In genomic region chr8:122331134-122331523, GRCm38 (mm10) we compare ENCODE assay signal across 8 mouse cellular contexts. TPM values are rescaled to one million over a fixed set of nuclear protein-coding genes. Genes with fewer than 3 reads are reported as not detected.
DNase-seq lines count a peak whose midpoint lies in the region; ATAC-seq and TF ChIP-seq lines count a peak whose summit lies in the region.

No protein-coding gene starts in this region.

- peak overlapping the region; percentile 8; the same call in 1 of the 2 replicates for H3K9ac ChIP-seq in limb, embryonic 11.5 days (ENCODE audit: low read length)
- peak overlapping the region; percentile 2 for H3K9ac ChIP-seq in midbrain, postnatal 0 days (replicated peaks; ENCODE audit: low read length, poor library complexity, severe bottlenecking)

- H3K4me3 ChIP-seq in limb, embryonic 11.5 days (ENCODE audit: low read depth, low read length): no peak overlapping the region
- H3K4me3 ChIP-seq in midbrain, postnatal 0 days (ENCODE audit: low read depth, low read length): no peak overlapping the region

- no peak overlapping the region for H3K27ac ChIP-seq in limb, embryonic 11.5 days (replicated peaks; ENCODE audit: low read depth, low read length)
- H3K27ac ChIP-seq in midbrain, postnatal 0 days (ENCODE audit: low read depth, low read length): no peak overlapping the region

- no peak overlapping the region for H3K4me2 ChIP-seq in limb, embryonic 11.5 days (ENCODE audit: low read depth, severe bottlenecking)
- H3K4me2 ChIP-seq in midbrain, postnatal 0 days (ENCODE audit: low read depth, low read length, poor library complexity, severe bottlenecking): no peak overlapping the region

- DNase-seq in urinary bladder, postnatal 14 days (ENCODE audit: low spot score): peak; percentile 38
- DNase-seq in urinary bladder, adult 18-20 months (ENCODE audit: low spot score in 2 of 2): no peak
- peak; percentile 76 to 80 for DNase-seq in heart, postnatal 14 days
- DNase-seq in limb, embryonic 11.5 days (ENCODE audit: low spot score): no peak
- DNase-seq in midbrain, postnatal 0 days (ENCODE audit: low spot score): no peak
- DNase-seq in urinary bladder, postnatal 36 days (ENCODE audit: low spot score in 2 of 2): no peak
- DNase-seq in ovary, postnatal 14 days (ENCODE audit: low spot score): no peak
- DNase-seq in retina, postnatal 1 day: no peak

- H3K36me3 ChIP-seq in limb, embryonic 11.5 days (ENCODE audit: control insufficient read depth, insufficient read depth, low read length): peaks cover 19% of the 10 kb centered on the region
- no peaks in the 10 kb centered on the region; the same call in 1 of the 2 replicates for H3K36me3 ChIP-seq in midbrain, postnatal 0 days (ENCODE audit: insufficient read depth, low read length)

- no peak for TF ChIP-seq CTCF in midbrain, postnatal 0 days (IDR thresholded peaks at IDR 0.05)

- no peak for ATAC-seq in limb, embryonic 11.5 days (ENCODE audit: insufficient number of reproducible peaks, low FRiP score, low TSS enrichment, low read depth)
- no peak for ATAC-seq in midbrain, postnatal 0 days (ENCODE audit: low FRiP score)

- H3K4me1 ChIP-seq in limb, embryonic 11.5 days (ENCODE audit: control insufficient read depth, insufficient read depth, low read length): 0 out of 2 replicates have a peak, but pooled peaks cover 2% of the 10 kb centered on the region
- peaks cover 5% of the 10 kb centered on the region; the same call in 1 of the 2 replicates for H3K4me1 ChIP-seq in midbrain, postnatal 0 days (ENCODE audit: insufficient read depth, low read length)

- H3K27me3 ChIP-seq in limb, embryonic 11.5 days (ENCODE audit: control insufficient read depth, insufficient read depth, low read length): peaks cover 17% of the 10 kb centered on the region
- 0 out of 2 replicates have a peak, but pooled peaks cover 10% of the 10 kb centered on the region for H3K27me3 ChIP-seq in midbrain, postnatal 0 days (ENCODE audit: insufficient read depth, low read length)

- H3K9me3 ChIP-seq in limb, embryonic 11.5 days (ENCODE audit: control insufficient read depth, low read length): no peaks in the 10 kb centered on the region
- no peaks in the 10 kb centered on the region for H3K9me3 ChIP-seq in midbrain, postnatal 0 days (ENCODE audit: low read length)

- 74% methylated on average over 3 of the region's 3 CpGs for WGBS in limb, embryonic 11.5 days
- WGBS in midbrain, postnatal 0 days: 64% methylated on average over 3 of the region's 3 CpGs

- intact Hi-C loops in heart, postnatal 14 days (cut with DNase I): loop anchor here (5.0 kb wide), 1 partner anchor 354 kb away; no protein-coding TSS in a partner anchor

RNA-seq across cellular contexts. Expression of gene Trhr2, which starts 29.4 kb away (rescaled TPM):
- total RNA-seq in heart, postnatal 14 days (2021): not detected
- not detected in 2 replicates for polyA plus RNA-seq in limb, embryonic 11.5 days (2014; fragmentation: Nextera tagmentation; extraction: Ambion mirVana)
- 0.93 and 3.5 TPM in 2 replicates for total RNA-seq in midbrain, postnatal 0 days (2014; rRNA removed)
- 0.15 and 0.37 TPM in 2 replicates for polyA plus RNA-seq in midbrain, postnatal 0 days (2015; fragmentation: Nextera tagmentation; extraction: Ambion mirVana)

RNA-seq across cellular contexts. Expression of gene Zc3h18, which starts 45.3 kb away (rescaled TPM):
- 10 to 100 TPM; 22.4 to 22.8 TPM for total RNA-seq in heart, postnatal 14 days (2021)
- polyA plus RNA-seq in limb, embryonic 11.5 days (2014; fragmentation: Nextera tagmentation; extraction: Ambion mirVana): 45.8 and 52.6 TPM in 2 replicates
- total RNA-seq in midbrain, postnatal 0 days (2014; rRNA removed): 29.4 and 41.3 TPM in 2 replicates
- polyA plus RNA-seq in midbrain, postnatal 0 days (2015; fragmentation: Nextera tagmentation; extraction: Ambion mirVana): 23.4 and 25.0 TPM in 2 replicates

RNA-seq across cellular contexts. Expression of gene Zfpm1, which starts 49.2 kb away (rescaled TPM):
- total RNA-seq in heart, postnatal 14 days (2021): 10 to 100 TPM; 25.5 to 26.9 TPM
- polyA plus RNA-seq in limb, embryonic 11.5 days (2014; fragmentation: Nextera tagmentation; extraction: Ambion mirVana): 1.3 and 1.4 TPM in 2 replicates
- 19.6 and 28.6 TPM in 2 replicates for total RNA-seq in midbrain, postnatal 0 days (2014; rRNA removed)
- 1.2 TPM in 2 replicates for polyA plus RNA-seq in midbrain, postnatal 0 days (2015; fragmentation: Nextera tagmentation; extraction: Ambion mirVana)

Comparison
In these comparisons a context has a peak if more than half of its experiments do, and no peak if none do; other contexts are left out.
1. DNase-seq: peak in urinary bladder, postnatal 14 days (single experiment) and heart, postnatal 14 days (2 of 2); none in urinary bladder, adult 18-20 months (0 of 2), limb, embryonic 11.5 days (single experiment), midbrain, postnatal 0 days (single experiment), urinary bladder, postnatal 36 days (0 of 2), ovary, postnatal 14 days (single experiment) and retina, postnatal 1 day (single experiment).